Mouse (Mus musculus) cerebellum, adult 2 months (tissue): Measurements from ENCODE around the gene Eme2. TPM values are rescaled to one million over a fixed set of nuclear protein-coding genes. Genes with fewer than 3 reads are reported as not detected.

ENCODE experiments used
- DNase-seq, 2 experiments: peaks; one replicate each; pipeline ENCODE4 v3.0.0; 2021
- H3K27ac ChIP-seq: fragments of 200-500 bp; 2 replicates; pipeline ENCODE4 v1.5.1; 2012; ENCODE audit warnings: low read length, control low read depth, inconsistent platforms; ENCODE audit not compliant: insufficient read depth
- H3K27me3 ChIP-seq: fragments of 200-500 bp; 2 replicates; pipeline ENCODE4 v1.6.1; 2012; ENCODE audit warnings: inconsistent platforms, mild to moderate bottlenecking, low read length, moderate library complexity; ENCODE audit not compliant: control insufficient read depth, insufficient read depth
- H3K4me1 ChIP-seq: fragments of 200-500 bp; 2 replicates; pipeline ENCODE4 v1.6.1; 2011; ENCODE audit warnings: low read length; ENCODE audit not compliant: control insufficient read depth, insufficient read depth
- H3K4me3 ChIP-seq: fragments of 200-500 bp; replicated peaks from 2 replicates; pipeline ENCODE3; 2011; ENCODE audit warnings: mild to moderate bottlenecking, low read depth, low read length, control low read depth; ENCODE audit not compliant: insufficient read depth
- CTCF ChIP-seq: fragments of 200-500 bp; IDR thresholded peaks from 2 replicates; pipeline ENCODE4 v1.5.1; 2011; ENCODE audit warnings: low read depth, mild to moderate bottlenecking, control low read depth, low read length, moderate library complexity, borderline replicate concordance; ENCODE audit not compliant: insufficient read depth
- POLR2A ChIP-seq: fragments of 200-500 bp; IDR thresholded peaks from 2 replicates; pipeline ENCODE4 v1.6.1; 2011; ENCODE audit warnings: low read length, control low read depth, borderline replicate concordance; ENCODE audit not compliant: insufficient read depth
- WGBS: fragments of 180-500 bp; shearing (Covaris S2); methylation state at CpG from one replicate; pipeline ENCODE4 v1.1.7; 2018; 5-methylcytosine and 5-hydroxymethylcytosine counted together
- polyA plus RNA-seq: library from polyadenylated mRNA; depleted of rRNA; stranded (reverse); fragments of >200 nt; gene quantifications from 2 replicates; pipeline ENCODE4 v1.2.3, GENCODE M21; 2012

The Eme2 gene
- polyA plus RNA-seq, 1 experiment, result 62.7 TPM

DNA sequence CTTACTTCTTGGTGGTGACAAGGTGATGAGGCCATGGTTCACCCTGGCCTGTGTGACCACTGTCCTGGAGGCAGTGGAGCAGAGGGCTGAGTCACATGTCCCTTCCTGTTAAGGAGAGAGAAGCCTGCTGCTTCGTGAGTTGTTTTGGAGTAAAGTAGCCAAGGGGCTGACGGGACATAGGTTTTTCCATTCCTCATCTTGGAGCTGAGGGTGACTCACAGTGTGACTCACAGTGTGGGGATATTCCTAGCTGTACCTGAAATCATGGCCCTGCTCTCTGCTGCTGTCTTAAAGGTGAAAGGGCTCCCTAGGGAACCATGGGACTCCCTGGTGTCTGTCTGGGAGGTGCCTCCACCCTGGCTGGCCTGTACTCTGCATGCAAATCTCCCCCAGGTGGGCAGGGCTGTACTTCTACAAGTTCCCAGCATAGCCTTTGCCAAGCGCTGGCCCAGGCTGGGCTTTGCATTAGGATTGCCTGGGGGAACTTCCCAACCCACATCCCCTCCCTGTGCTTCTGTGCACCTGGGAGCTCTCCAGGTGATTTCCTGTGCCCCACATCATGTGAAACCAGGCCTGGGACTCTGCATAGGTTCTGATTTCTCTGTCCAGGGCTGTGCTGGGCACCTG is 38.9 kb downstream of the Eme2 start:
- Histone ChIP-seq H3K4me1 (peaks cover 7% of the 10 kb centered on the region), H3K4me3 (no peak overlapping the region), H3K27ac (no peak overlapping the region), H3K27me3 (no peaks in the 10 kb centered on the region)
- 77% methylated on average over 3 of the region's 3 CpGs for WGBS
- TF ChIP-seq CTCF (no peak), POLR2A (no peak)
- DNase-seq, result no peak

- H3K27me3 ChIP-seq, result no peaks in the 10 kb centered on the region
- 65% methylated on average over 10 of the region's 10 CpGs for WGBS
- no peak overlapping the region for H3K27ac ChIP-seq
- peak overlapping the region; percentile 69 for H3K4me3 ChIP-seq
- no peak for DNase-seq
- no peak for TF ChIP-seq CTCF
- no peak for TF ChIP-seq POLR2A
- no peaks in the 10 kb centered on the region for H3K4me1 ChIP-seq
Measured at GRCm38 (mm10) chr17:24851381-24852125, 43.3 kb downstream of the Eme2 start.

GRCm38 (mm10) chr17:24850773-24851127 is 44.1 kb downstream of the Eme2 start:
- under 1% methylated on average over 20 of the region's 20 CpGs for WGBS
- no peaks in the 10 kb centered on the region for H3K27me3 ChIP-seq
- no peaks in the 10 kb centered on the region for H3K4me1 ChIP-seq
- TF ChIP-seq POLR2A, result no peak
- TF ChIP-seq CTCF, result no peak
- DNase-seq, result no peak
- H3K4me3 ChIP-seq, result peak overlapping the region; percentile 69
- peak overlapping the region; percentile 38 for H3K27ac ChIP-seq

DNA sequence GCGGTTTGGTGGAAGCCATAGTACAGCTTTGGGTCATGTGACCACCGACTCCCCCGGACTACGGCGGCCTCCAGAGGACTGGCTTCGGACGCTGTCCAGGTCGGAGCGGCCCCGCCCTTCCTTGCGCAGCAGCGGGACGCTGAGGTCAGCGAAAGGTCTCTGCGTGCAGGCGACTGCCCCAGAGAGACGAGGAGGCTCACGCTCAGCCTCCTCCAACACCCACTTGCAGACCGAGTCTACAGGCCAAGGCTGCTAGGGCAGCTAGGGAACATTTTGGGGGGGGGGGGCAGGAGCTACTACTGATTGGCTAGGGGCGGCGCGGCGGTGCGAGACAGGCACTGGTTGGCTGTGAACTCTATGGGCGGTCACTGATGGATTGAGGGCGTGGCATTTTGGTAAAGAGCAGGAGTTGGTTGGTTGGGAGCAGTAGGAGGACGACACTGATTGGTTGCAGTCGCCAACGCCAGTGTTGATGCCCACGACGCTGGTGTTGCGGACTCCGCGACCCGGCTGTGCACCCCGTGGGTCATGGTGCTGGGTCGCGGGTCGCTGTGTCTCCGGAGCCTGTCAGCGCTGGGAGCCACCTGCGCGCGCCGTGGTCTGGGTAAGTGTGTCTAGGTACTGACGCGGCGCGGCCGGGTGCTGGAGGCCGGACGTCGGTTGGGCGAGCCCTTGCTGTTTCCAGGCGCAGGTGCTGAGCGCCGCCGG is 44.7 kb downstream of the Eme2 start, which contains the start of gene Fahd1:
Gene Fahd1, minus strand, starts transcription at position 300 of the 708 bp plus-strand sequence.
- peak within 1 kb of the TSS; percentile 69 for H3K4me3 ChIP-seq
- TF ChIP-seq POLR2A (peak; percentile 78), CTCF (no peak)
- H3K4me1 ChIP-seq, result no peaks in the 10 kb centered on the region
- under 1% methylated on average over 58 of the region's 58 CpGs for WGBS
- peak within 1 kb of the TSS; percentile 92 for H3K27ac ChIP-seq
- peak; percentile 97 to 99 for DNase-seq
- no peaks in the 10 kb centered on the region for H3K27me3 ChIP-seq

DNA sequence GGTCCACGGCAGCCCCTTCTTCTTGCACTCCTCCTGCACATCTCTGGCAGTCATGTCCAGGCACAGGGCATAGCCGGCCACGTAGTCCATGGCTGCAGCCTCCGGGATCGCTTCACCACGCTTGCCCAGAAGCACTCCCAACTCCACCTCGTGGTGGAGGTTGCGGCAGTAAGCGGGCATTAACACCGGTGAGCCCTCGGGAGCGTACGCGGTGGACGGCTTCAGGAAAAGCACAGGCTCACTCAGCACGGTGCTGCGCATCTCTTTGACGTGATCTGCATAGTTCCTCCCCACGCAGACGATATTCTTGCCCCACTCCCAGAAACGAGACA is 45.2 kb downstream of the Eme2 start:
- under 1% methylated on average over 21 of the region's 21 CpGs for WGBS
- Histone ChIP-seq H3K27ac (peak overlapping the region; percentile 92), H3K4me3 (peak overlapping the region; percentile 69), H3K27me3 (no peaks in the 10 kb centered on the region), H3K4me1 (no peaks in the 10 kb centered on the region)
- DNase-seq, result no peak
- TF ChIP-seq POLR2A (no peak), CTCF (peak; percentile 23; the same call in 1 of the 2 replicates)

DNA sequence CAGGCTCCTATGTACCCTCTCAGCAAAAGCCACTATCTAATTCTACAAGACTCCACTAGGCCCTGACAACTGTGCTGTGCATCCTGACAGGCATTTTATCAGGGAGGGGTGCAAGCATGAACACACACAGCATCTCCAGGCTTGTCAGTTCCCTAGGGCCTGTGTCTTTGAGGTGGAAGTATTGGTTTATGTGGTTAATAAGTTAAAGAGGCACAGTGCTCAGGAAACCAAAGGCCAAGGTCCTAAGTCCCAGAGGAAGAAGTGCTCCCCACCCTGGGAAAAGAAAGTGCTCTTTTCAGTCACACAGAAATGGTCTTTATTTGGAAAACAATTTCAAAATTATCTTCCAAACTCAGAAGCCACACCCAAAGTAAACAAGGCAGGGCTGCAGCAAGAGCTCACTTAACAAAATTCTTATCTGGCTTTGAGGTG is 46.3 kb downstream of the Eme2 start:
- no peaks in the 10 kb centered on the region for H3K27me3 ChIP-seq
- no peak overlapping the region for H3K27ac ChIP-seq
- H3K4me1 ChIP-seq, result no peaks in the 10 kb centered on the region
- TF ChIP-seq CTCF, result no peak
- no peak for TF ChIP-seq POLR2A
- DNase-seq, result no peak
- H3K4me3 ChIP-seq, result no peak overlapping the region

DNA sequence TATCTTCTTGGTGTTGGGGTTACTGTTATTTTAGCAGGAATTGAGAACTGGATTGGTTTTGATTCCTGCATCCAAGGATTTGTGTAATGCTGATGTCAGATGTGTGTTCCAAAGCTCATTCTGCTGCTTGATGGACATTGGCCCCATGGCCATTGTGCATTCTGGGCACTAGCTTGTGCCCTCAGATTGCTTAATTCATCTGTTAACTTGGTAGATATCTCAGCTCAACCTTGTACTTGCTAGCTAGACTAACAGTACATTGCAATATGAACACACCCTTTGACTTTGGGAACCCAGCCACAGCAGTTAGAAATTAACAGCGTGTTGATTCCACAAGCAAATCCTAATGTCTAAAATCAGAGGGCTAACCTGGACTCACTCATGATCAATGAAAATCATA is 47.5 kb downstream of the Eme2 start:
- no peak for DNase-seq
- H3K4me3 ChIP-seq, result no peak overlapping the region
- no peaks in the 10 kb centered on the region for H3K4me1 ChIP-seq
- no peak for TF ChIP-seq CTCF
- TF ChIP-seq POLR2A, result no peak
- no peak overlapping the region for H3K27ac ChIP-seq
- WGBS, result 91% methylated on average over 1 of the region's 1 CpGs
- H3K27me3 ChIP-seq, result no peaks in the 10 kb centered on the region
